Mouse (Mus musculus) MEL-GATA-1-ER (cell line): ENCODE data around the gene Tmco4.
A peak's percentile ranks its signal among the peaks of the same experiment; 100 is the strongest.

Experiments used
- DNase-seq: peaks from one replicate; pipeline ENCODE4 v3.0.0-alpha.2; 2012; ENCODE audit warnings: low read depth; ENCODE audit errors: extremely low read depth

Tmco4 gene

DNA sequence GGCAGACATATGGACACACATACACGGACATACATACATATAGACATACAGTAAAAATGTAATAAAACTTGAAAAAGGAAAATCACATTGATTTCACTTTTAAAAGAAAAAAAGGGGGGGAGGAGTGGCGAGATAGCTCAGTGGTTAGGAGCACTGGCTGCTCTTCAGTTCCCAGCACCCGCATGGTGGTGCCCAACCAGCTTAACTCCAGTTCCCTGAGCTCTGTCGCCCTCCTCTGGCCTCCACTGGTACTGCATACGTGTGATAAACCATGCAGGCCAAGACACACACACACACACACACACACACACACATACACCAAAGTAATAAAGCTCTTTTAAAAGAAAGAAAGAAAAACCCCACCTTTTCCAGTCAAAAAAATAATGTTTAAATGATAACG lies 42.1 kb downstream of the Tmco4 start:
- DNase-seq = no peak

DNA sequence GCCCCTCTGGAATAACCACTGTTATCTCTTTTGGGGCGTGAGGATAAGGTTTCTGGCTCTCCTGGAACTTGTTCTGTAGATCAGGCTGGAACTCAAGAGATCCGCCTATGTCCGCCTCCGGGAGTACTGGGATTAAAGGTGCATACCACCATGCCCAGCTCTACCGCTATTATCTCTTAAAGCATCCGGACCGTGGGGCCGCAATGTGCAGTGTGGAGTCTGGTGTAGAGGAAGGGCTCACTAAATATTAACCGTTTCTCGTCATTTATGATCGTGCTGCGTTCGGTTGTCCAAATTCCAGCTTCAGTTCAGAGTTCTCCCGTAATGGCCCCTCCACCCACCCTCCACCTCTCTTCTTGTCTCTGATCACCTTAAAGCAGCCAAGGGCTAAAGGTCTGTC lies 45.7 kb downstream of the Tmco4 start:
- no peak for DNase-seq

DNA sequence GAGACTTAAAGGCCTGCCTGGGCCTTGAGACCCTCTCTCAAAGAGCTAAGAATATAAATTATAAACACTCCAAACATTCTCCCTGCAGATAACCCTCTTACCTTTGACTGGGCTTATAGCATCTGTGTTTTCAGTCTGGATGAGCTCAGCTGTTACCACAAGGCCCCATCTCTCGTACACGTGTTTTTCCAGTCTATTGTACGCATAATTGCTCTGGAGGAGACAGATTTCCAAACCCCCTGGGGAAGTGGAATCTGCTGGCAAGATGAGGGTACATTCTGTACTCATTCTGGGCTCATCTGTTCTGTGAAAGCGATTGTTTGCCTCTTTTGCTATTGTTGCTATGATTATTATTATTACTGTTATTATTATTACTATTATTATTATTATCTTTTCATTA lies 46.3 kb downstream of the Tmco4 start:
- no peak for DNase-seq

DNA sequence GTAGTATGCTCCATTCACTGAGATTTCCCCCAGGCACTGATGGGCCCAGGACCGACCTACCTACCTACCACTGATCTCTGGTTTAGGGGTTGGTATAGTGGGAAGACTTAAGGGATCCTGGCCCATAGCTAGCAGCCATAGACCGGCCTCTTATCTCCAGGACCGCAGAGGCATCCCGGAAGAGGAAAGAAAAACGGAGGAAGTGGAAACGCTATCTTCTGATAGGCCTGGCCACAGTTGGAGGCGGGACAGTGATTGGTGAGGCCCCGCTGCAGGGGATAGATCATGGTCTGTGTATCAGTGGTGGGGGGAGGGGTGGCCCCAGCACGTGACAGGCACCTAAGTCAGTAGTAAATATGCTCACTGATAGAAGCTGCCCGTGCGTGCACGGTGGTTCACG lies 46.7 kb downstream of the Tmco4 start:
- peak; percentile 65 for DNase-seq

DNA sequence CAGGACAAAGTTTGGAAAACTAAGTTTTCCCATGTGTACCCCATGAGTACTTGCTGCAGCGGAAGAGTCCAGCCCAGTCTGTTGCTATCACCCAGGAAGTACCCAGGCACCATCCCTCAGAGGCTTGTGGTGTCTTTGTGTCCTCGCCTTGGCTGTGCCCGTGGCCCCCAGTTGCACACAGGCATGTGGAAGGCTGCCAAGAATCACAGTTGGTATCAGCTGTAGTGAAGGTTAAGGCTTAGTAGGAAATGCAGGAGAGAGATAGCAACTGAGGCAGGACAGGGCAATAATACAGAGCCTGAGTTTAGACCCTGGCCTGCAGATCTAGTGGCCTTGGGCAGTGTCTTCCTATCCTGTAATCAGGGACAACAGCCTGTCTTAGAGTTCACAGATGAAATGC lies 47.7 kb downstream of the Tmco4 start:
- no peak for DNase-seq

DNA sequence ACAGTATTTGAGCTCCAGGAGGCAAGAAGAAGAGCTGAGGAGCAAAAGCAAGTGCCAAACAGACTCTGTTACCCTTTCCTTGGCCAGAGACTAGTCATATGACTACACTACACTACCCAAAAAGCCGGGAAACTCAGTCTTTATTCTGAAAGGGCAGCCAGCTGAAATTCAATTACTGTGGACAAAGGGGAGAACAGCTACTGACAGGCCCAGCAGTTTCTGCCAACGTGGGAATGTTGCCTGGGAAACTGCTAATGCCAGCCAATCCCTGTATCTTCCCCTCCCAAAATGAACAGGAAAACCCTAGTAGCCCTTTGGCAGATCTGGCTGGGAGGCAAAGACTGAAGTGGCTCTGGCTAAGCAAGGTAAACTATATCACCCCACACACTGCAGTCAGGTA lies 51.7 kb downstream of the Tmco4 start:
- DNase-seq = no peak

DNA sequence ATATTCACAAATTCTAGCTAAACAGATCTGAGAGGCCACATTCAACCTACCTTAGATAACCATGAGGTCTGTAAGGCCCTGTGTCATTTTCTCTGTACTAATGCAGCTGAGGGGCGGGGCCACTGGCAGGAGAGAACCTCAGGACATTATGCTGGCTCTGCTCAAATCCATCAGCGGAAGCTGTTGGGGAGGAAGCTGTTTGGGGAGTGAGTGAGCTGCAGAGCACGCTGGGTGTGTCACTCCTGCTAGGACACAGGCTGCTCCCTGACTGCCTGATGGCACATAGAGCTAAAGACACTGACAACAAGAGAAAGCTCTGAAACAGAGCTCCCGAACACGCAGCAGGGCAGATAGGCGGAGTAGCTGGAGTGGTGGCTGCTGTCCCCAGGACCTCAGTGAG lies 58.0 kb downstream of the Tmco4 start:
- DNase-seq = no peak

DNA sequence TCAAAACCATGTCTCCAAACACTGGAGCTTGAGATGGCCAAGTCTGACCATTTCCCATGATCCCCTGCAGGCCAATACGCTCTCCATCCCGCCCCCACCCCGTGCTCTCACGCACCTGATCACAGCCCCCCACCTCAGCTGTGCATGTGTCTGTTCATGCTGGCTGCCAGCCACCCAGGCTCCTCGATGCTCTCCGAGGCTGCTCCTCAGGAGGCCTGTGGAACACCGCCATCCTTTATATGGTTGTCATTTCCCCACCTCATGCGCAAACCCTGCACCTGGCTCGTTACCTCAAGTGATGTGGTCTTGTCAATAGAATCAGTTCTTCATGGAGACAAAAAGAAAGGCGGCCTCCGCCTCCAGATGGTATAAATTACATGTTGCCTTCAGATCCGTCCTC lies 59.8 kb downstream of the Tmco4 start:
- DNase-seq = no peak

DNA sequence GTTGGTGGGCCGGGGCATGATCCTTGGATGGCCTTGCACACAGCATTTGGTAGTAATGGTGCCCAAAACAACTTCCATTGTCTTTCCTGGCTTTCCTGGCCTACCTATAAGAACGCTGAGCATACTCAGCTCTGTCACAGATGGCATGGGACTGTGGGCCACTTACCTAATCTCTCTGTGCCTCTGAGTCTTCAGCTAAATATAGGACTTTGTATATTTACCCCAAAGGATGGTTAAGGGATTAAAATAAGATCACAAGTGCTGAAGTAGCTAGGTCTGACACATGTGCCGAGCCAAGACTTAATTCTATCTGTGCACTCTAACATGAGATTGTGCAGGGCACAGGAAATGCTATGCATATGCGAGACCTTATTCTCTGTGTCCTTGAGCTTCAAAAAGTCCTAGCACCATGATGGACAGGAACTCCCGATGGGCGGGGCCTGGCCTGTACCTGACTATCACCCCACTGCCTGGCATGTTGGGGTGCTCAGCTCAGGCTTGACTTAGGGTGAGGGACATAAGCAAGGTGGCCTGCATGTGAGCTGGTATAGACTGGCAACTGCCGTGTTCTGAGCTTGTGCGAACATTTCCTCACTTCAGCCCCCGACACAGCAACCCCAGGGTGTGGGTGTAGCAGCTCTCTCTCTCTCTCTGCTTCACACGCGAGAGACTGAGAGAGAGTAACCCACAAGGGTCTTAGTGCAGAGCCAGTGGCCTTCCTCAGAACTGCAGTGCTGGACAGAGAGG lies 60.7 kb downstream of the Tmco4 start:
- DNase-seq = no peak

DNA sequence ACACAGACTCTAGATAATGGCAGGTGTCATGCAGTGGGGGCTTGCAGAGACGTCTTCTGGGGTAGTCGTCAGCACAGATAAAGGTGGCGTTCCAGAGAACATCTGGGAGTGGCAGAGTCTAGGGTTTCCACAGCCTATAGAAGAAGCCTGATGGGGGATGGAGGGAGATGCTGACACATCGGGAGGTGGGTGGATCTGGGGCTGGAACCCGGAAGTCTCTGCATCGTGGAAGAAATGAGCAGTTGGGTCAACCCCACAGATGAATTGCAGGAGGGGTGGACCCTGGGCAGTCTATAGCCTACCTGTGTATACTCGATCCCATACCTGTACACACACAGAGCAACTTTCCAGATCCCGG lies 61.3 kb downstream of the Tmco4 start:
- DNase-seq = no peak

DNA sequence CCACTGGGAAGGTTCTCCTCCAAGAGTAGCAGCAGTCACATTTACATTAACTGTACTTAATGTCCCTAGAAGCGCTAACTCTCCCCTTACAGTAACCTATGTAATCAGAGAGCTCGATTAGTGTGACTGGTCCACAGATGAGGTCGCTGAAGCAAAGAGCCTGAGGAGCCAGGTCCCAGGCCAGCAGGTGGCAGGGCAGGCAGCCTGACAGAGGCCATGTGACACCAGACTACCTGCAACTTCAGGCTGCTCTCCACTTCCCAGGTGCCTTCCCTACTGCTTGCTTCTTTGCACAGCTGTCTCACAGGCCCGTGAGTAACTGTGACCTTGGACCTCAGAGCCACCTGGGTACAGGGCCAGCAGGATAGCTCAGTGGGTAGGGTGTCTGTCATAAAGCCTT lies 61.9 kb downstream of the Tmco4 start:
- no peak for DNase-seq

DNA sequence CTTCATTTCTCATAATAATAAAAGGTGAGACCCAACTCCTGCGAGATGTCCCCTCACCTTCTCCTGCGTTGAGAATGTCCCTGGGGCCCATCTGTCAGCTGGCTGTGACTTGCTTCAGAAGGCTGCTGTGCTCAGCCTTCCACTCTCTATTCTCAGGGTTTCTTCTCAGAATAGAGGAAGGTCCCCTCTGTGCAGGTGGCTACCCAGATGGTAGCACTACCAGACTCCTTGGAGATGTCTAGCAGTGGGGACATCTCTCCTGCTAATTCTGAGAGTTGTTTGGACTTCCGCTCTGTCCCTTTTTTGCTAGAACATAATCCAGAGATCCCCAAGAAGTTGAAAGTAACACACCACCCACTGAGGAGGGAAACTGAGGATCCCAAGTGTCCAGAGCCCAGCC lies 62.3 kb downstream of the Tmco4 start:
- no peak for DNase-seq

DNA sequence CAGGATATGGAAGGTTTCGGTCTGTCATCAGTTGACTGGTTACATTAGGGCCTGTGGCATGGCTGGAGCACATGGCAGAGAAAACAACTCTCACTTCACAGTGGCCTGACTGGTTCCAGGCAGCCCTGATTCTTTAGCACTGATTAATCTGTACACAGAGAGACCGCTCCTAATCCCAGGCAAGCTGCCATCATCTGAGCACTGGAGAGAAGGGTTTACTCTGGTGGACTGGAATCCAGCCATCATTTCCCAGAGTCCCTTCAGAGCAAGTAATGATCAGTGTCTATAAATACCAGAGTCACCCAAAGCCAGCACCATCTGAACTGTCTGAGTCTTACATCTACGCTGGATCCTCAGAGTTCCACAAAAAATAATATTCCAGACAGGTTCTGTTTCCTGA lies 63.1 kb downstream of the Tmco4 start:
- no peak for DNase-seq

DNA sequence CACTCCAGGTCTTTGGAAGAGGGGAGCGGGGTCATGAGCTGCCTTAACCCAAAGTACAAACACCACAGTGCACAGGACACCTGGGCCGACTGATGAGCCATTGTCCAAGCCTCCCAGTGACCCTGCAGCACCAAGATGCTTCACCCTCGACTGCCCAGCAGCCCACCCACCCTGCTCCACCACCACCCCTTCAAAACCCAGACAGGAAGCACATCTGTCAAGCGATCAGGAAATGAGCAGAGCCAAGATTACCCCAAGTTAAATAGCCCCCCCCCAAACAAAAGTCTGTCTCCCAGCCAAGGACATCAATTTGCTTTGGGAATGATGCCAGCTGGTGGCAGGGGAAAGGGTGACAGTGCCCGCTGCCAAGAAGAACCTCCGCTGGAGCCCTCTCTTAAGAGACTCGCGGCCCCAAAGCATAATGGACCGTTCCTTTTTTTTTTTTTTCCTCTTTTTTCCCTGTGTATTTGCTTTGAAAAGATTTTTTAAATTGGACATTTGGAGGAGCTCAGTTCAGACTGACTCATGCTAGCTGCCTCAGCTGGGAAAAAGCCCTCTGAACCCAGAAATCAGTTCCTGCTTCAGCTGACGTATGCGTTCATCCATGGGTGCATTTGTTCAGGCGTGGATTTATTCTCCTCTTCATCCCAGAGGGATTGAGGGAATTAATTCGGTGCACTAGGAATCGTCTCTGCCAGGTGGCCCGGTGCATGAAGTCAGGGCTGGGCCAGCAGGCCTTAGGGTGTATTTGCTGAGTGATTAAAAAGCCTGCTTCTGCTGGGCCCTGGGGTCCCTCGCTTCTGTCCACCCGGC lies 65.3 kb downstream of the Tmco4 start:
- no peak for DNase-seq

DNA sequence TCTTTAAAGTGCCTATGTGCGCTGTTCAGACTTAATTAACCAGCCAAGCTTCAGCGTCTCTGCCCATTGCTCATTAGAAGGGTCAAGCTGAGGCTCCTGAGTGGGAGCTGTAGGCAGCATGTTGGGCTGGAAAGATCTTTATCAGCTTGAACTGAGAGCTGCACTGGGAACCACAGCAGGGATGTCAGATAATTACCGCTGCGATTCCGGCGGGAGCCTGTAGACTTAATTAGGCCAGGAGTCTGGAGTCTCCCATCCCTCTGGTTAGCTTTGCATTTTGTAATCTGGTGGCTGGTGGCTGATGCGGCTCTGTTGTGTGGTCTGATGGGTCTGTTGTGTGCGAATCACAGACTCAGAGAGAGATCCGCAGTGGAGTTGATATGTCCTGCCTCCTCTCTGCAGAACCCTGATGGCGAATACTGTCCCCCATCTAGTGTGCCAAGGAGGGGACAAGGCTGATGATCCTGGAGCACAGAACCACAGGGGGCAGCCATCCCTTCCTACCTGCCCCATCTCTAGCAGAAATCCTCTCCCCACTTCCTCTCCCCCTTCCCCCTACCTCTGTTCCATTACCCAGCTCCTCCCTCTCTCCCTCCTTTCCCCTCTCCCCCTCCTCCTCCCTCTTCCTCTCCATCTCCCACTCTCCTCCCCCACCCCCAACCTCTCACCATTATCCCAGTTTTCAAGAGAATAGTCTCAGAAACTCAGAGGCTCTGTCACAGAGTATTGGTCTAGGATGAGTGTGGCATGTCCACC lies 67.6 kb downstream of the Tmco4 start:
- DNase-seq = no peak

DNA sequence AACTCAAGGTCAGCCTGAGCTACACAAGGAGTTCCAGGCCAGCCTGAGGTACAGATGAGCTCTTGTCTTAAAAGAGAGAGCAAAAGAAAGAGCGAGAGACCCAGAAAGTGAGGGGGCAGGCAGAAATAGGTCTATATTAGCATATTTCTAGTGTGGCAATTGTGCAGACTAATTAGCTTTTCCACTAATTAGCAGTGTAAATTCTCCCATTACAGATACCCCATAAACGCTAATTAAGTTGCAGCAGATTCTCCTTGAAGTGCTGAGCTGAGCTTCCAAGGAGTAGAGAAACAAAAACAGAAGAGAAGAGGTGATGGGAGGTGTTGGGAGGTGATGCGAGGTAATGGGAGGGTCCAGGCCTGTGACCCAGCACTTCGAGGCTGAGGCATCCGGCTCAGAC lies 69.9 kb downstream of the Tmco4 start:
- DNase-seq = no peak

DNA sequence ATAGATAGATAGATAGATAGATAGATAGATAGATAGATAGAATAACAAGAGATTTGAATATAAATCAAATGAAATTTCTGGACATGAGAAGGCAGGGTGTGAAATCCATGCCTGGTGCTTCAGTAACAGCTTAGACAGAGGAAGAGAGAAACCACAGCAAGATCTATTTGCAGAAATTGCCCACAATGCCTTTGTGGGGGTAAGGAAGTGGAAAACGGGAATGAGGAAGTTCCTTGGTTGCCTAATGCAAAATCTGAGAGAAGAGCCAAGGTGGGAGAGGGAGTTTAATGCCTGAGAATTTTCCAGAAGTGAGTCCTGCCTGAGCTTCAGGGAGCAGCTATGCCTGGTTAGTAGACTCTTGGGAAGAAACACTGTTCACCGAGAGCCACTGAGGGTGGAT lies 70.9 kb downstream of the Tmco4 start:
- DNase-seq = peak; percentile 35

DNA sequence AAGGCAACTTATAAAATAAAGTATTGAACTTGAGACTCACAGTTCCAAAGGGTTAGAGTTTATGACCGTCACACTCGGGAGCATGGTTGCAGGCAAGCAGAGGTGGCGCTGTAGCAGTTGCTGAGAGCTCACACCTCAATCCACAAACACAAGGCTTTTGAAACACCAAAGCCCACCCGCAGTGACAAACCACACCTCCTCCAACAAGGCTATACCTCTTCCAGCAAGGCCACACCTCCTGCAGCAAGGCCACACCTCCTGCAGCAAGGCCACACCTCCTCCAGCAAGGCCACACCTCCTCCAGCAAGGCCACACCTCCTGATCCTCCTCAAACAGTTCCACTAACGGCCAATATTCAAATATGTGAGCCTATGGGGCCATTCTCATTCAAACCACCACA lies 71.9 kb downstream of the Tmco4 start:
- no peak for DNase-seq

DNA sequence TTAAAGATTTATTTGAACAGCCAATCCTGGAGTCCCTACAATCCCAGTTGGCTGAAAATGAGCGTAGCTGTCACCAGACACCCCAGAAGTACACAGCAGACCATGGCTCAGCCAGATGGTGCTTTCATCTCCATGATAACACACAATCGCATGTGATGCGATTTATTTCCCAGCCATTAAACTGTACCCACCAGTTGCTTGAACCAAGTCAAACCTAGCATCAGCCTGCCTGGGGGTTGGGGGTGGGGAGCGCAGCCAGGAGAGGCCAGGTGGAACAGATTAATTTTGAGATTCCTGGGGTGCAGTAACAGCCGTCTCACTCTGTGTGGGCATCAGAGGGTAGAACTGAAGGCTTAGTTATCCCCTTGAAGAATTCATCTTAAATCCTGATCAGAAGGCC lies 73.7 kb downstream of the Tmco4 start:
- no peak for DNase-seq

DNA sequence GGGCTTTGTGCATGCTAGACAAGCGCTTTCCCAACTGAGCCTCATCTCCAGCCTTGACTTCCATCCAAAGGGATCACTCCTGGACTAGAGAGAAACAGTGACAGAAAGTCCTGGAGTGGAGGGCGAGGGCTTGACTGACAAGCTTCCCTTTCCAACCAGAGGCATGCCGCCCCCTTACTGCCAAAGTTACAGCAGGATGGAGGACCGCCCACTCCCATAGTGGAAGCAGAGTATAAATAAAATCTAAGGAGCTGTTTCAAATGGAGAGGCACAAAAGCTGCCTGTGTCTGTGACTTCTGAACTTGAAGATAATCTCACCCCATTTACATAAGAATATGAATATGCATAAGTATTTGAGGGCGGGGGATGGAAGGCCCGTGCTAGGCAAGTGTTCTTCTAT lies 75.8 kb downstream of the Tmco4 start:
- no peak for DNase-seq

DNA sequence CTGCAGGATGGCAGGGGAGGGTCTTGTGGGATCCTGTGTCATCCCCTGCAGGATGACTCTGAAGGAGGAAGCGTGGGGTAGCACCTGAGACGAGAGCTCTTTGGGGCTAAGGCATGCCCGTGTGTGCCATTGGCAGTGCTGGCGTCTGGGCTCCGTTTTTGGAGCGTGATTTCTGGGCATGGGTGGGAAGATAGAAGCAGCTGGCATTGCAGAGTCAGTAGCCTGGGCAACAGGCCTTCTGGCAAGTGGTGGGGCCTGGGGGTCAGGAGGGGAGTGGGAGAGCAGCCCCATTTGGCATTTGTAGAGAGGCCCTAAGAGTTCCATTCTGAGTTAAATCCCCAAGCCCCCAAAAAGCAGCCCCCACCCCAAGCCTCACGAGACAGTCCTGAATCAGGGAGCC lies 80.1 kb downstream of the Tmco4 start:
- DNase-seq = no peak

DNA sequence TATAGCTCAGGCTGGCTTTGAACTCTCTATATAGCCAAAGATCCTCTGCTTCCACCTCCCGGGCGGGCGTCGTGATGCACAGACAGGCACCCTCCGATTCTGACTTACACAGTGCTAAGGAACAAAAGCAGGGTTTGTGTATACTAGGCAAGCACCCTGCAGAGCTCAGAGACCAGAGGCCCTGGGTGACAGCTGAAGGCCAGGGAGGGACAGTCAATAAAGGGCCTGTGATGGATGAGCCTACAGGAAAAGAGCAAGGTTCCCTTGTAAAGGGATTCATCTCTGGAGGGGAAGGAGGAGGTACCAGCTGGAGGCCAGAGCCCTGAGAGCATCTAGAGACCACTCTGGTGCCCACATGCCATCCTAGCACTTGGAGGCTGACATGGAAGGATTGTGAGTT lies 80.7 kb downstream of the Tmco4 start:
- DNase-seq = no peak
